Mouse (Mus musculus) hindbrain, embryonic 12.5 days (tissue): ENCODE measurements at regions not wholly inside any gene's neighbourhood (a gene's known extent, or its start where the extent isn't known, plus 50 kb on each side); places are given as distances from the start of the nearest gene placed in this dataset.

Experiments
- ATAC-seq: fragments of 200-750 bp; cut with Nextera tagmentation; 2 replicates; pipeline ENCODE4 v1.8.0; 2017; ENCODE audit warnings: moderate TSS enrichment; ENCODE audit not compliant: low FRiP score
- H3K27ac ChIP-seq: fragments of 300-500 bp; sonication (generic); 2 replicates; pipeline ENCODE4 v1.5.1; 2016; ENCODE audit warnings: mild to moderate bottlenecking
- H3K27me3 ChIP-seq: fragments of 300-500 bp; sonication (generic); 2 replicates; pipeline ENCODE4 v1.6.1; 2016; ENCODE audit warnings: mild to moderate bottlenecking
- H3K36me3 ChIP-seq: fragments of 300-500 bp; sonication (generic); 2 replicates; pipeline ENCODE4 v1.6.1; 2016; ENCODE audit warnings: mild to moderate bottlenecking
- H3K4me1 ChIP-seq: fragments of 300-500 bp; sonication (generic); 2 replicates; pipeline ENCODE4 v1.6.1; 2016
- H3K4me2 ChIP-seq: fragments of 300-500 bp; sonication (generic); replicated peaks from 2 replicates; pipeline ENCODE4 v1.6.1; 2016; ENCODE audit warnings: mild to moderate bottlenecking
- H3K4me3 ChIP-seq: fragments of 300-500 bp; sonication (generic); 2 replicates; pipeline ENCODE4 v1.5.1; 2016; ENCODE audit warnings: mild to moderate bottlenecking
- H3K9ac ChIP-seq: fragments of 300-500 bp; sonication (generic); 2 replicates; pipeline ENCODE4 v1.6.1; 2016; ENCODE audit warnings: mild to moderate bottlenecking, moderate library complexity
- H3K9me3 ChIP-seq: fragments of 300-500 bp; sonication (generic); replicated peaks from 2 replicates; pipeline ENCODE4 v1.6.1; 2016; ENCODE audit warnings: mild to moderate bottlenecking
- WGBS: fragments of 180-500 bp; shearing (Covaris S2); methylation state at CpG from one replicate; pipeline ENCODE4 v1.1.7; 2016; 5-methylcytosine and 5-hydroxymethylcytosine counted together

DNA sequence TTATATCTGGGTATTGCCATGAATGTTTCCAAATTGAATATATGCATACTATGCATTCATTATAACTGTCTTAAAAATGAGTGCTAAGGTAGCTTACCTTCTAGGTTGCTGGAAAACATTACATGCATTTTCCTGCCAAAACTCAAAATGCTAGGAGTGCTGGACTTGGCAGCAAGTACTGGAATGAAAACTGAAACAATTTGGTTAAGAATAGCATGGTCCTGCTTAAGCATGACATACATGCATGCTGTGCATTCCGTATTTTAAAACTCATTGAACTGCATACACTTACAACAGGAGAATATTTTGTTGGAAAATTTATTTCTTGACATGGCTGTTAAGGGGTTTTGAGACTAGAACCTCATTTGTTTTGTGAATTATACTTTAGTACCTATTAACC lies 529.1 kb downstream of the Cenpc1 start:
- Histone ChIP-seq H3K9ac (no peak overlapping the region), H3K4me3 (no peak overlapping the region), H3K27me3 (no peaks in the 10 kb centered on the region), H3K9me3 (no peaks in the 10 kb centered on the region), H3K27ac (no peak overlapping the region), H3K36me3 (no peaks in the 10 kb centered on the region), H3K4me1 (no peaks in the 10 kb centered on the region), H3K4me2 (no peak overlapping the region)
- 79% methylated on average over 1 of the region's 1 CpGs for WGBS
- ATAC-seq, result no peak

- Histone ChIP-seq H3K4me2 (no peak overlapping the region), H3K4me3 (no peak overlapping the region), H3K9me3 (no peaks in the 10 kb centered on the region), H3K9ac (no peak overlapping the region), H3K27ac (no peak overlapping the region), H3K27me3 (no peaks in the 10 kb centered on the region), H3K4me1 (no peaks in the 10 kb centered on the region), H3K36me3 (no peaks in the 10 kb centered on the region)
- ATAC-seq, result no peak
- 87% methylated on average over 10 of the region's 10 CpGs for WGBS
Observed at GRCm38 (mm10) chr5:85525385-85526194, 539.8 kb downstream of the Cenpc1 start.

GRCm38 (mm10) chr5:85505244-85505643 lies 560.1 kb downstream of the Cenpc1 start:
- Histone ChIP-seq H3K4me1 (no peaks in the 10 kb centered on the region), H3K27me3 (no peaks in the 10 kb centered on the region), H3K27ac (no peak overlapping the region), H3K36me3 (no peaks in the 10 kb centered on the region), H3K9me3 (no peaks in the 10 kb centered on the region), H3K4me2 (no peak overlapping the region), H3K9ac (no peak overlapping the region), H3K4me3 (no peak overlapping the region)
- no peak for ATAC-seq
- WGBS, result 93% methylated on average over 1 of the region's 1 CpGs

- no peaks in the 10 kb centered on the region for H3K36me3 ChIP-seq
- H3K9me3 ChIP-seq, result no peaks in the 10 kb centered on the region
- H3K4me1 ChIP-seq, result no peaks in the 10 kb centered on the region
- no peak for ATAC-seq
- H3K4me3 ChIP-seq, result no peak overlapping the region
- H3K27ac ChIP-seq, result no peak overlapping the region
- 71% methylated on average over 2 of the region's 2 CpGs for whole genome bisulfite sequencing
- no peaks in the 10 kb centered on the region for H3K27me3 ChIP-seq
- H3K9ac ChIP-seq, result no peak overlapping the region
- no peak overlapping the region for H3K4me2 ChIP-seq
Observed at GRCm38 (mm10) chr5:85497261-85497660, 568.1 kb downstream of the Cenpc1 start.

GRCm38 (mm10) chr5:85485733-85486322 lies 579.6 kb downstream of the Cenpc1 start:
- H3K27me3 ChIP-seq, result no peaks in the 10 kb centered on the region
- WGBS, result 90% methylated on average over 2 of the region's 2 CpGs
- no peak overlapping the region for H3K4me2 ChIP-seq
- H3K27ac ChIP-seq, result no peak overlapping the region
- no peaks in the 10 kb centered on the region for H3K36me3 ChIP-seq
- no peaks in the 10 kb centered on the region for H3K9me3 ChIP-seq
- no peak for ATAC-seq
- H3K9ac ChIP-seq, result no peak overlapping the region
- H3K4me1 ChIP-seq, result no peaks in the 10 kb centered on the region
- H3K4me3 ChIP-seq, result no peak overlapping the region

DNA sequence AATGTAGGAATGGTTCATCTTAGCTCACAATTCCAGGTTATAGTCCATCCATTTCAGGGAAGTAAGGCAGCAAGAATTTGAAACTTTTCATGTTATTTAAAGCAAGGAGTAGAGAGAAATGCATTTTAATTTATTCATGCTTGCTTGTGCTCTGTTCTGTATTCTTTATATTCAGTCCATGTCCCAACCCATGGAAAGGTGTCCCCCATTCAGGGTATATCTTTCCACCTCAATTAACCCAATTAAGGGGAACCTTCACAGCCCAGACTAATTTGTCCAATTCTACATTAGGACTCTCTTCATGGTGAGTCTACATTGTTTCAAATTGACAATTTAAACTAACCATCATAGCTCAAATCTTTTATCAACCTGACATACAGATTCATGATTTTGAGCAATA lies 580.2 kb downstream of the Cenpc1 start:
- no peaks in the 10 kb centered on the region for H3K4me1 ChIP-seq
- H3K36me3 ChIP-seq, result no peaks in the 10 kb centered on the region
- no peaks in the 10 kb centered on the region for H3K27me3 ChIP-seq
- no peak overlapping the region for H3K9ac ChIP-seq
- no peak overlapping the region for H3K4me3 ChIP-seq
- ATAC-seq, result no peak
- no peak overlapping the region for H3K4me2 ChIP-seq
- H3K9me3 ChIP-seq, result no peaks in the 10 kb centered on the region
- H3K27ac ChIP-seq, result no peak overlapping the region

- H3K36me3 ChIP-seq, result no peaks in the 10 kb centered on the region
- no peak overlapping the region for H3K27ac ChIP-seq
- no peaks in the 10 kb centered on the region for H3K4me1 ChIP-seq
- no peak for ATAC-seq
- no peaks in the 10 kb centered on the region for H3K9me3 ChIP-seq
- no peak overlapping the region for H3K4me2 ChIP-seq
- H3K4me3 ChIP-seq, result no peak overlapping the region
- no peak overlapping the region for H3K9ac ChIP-seq
- no peaks in the 10 kb centered on the region for H3K27me3 ChIP-seq
Observed at GRCm38 (mm10) chr5:85467811-85468210, 597.6 kb downstream of the Cenpc1 start.

DNA sequence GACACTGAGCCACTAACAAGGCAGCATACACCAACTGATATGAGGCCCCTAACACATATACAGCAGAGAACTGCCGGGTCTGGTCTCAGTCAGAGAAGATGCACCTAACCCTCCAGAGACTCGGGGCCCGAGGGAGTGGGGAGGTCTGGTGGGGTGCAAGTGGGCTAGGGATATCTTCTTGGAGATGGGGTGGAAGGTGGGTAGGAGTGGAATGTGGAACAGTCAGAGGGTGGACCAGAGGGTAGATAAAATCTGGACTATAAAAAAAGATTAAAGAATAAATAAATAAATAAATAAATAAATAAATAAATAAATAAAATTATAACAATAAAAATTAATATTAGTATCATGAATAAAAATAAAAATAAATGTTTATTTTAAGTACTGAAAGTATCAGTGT lies 598.2 kb downstream of the Cenpc1 start:
- no peaks in the 10 kb centered on the region for H3K9me3 ChIP-seq
- no peak overlapping the region for H3K9ac ChIP-seq
- no peak for ATAC-seq
- WGBS, result 94% methylated on average over 3 of the region's 3 CpGs
- H3K36me3 ChIP-seq, result no peaks in the 10 kb centered on the region
- H3K27ac ChIP-seq, result no peak overlapping the region
- H3K27me3 ChIP-seq, result no peaks in the 10 kb centered on the region
- H3K4me3 ChIP-seq, result no peak overlapping the region
- no peaks in the 10 kb centered on the region for H3K4me1 ChIP-seq
- H3K4me2 ChIP-seq, result no peak overlapping the region
